Mouse (Mus musculus) CH12.LX (cell line): ENCODE results near the gene Atp6ap2. TPM values are rescaled to one million over a fixed set of nuclear protein-coding genes. Genes with fewer than 3 reads are reported as not detected.

ENCODE experiments used
- DNase-seq: peaks from one replicate; pipeline ENCODE4 v3.0.0-alpha.2; 2013; ENCODE audit errors: extremely low read depth
- H3K27ac ChIP-seq: 2 replicates; pipeline ENCODE4 v1.5.1; 2012; ENCODE audit warnings: low read depth, mild to moderate bottlenecking, control low read depth, moderate library complexity; ENCODE audit not compliant: insufficient read depth
- H3K27me3 ChIP-seq: replicated peaks from 2 replicates; pipeline ENCODE3; 2012; ENCODE audit warnings: inconsistent platforms
- H3K36me3 ChIP-seq, 2 experiments: replicated peaks in 1 of 2; 2 replicates each; pipeline versions ENCODE3 to v1.6.1; 2012; ENCODE audit warnings: inconsistent platforms in 1 of 2, low read length in 1 of 2, mild to moderate bottlenecking in 1 of 2, mixed read lengths in 1 of 2, moderate library complexity in 1 of 2; ENCODE audit not compliant: control insufficient read depth in 1 of 2, insufficient read depth in 1 of 2
- H3K4me1 ChIP-seq, 2 experiments: 2 replicates each; pipeline ENCODE4 v1.6.1; 2012; ENCODE audit warnings: inconsistent platforms in 1 of 2, moderate library complexity in 1 of 2; ENCODE audit not compliant: insufficient read depth in 2 of 2, control insufficient read depth in 1 of 2
- H3K4me2 ChIP-seq: 2 replicates; pipeline ENCODE4 v1.6.1; 2012; ENCODE audit warnings: low read depth, mild to moderate bottlenecking, control low read depth; ENCODE audit not compliant: poor library complexity, insufficient read depth, severe bottlenecking
- H3K4me3 ChIP-seq, 3 experiments: fragments of 150-350 bp in 1 of 3; sonication (generic) in 1 of 3; replicated peaks in 1 of 3; 2 replicates each; pipeline versions ENCODE3 to v1.5.1; 2011 to 2012; ENCODE audit warnings: low read depth in 2 of 3, low read length in 2 of 3, mild to moderate bottlenecking in 2 of 3, moderate library complexity in 2 of 3, control low read depth in 1 of 3, improper control_type of control experiment in 1 of 3, inconsistent platforms in 1 of 3, mixed read lengths in 1 of 3; ENCODE audit not compliant: poor library complexity in 1 of 3
- H3K79me2 ChIP-seq: replicated peaks from 2 replicates; pipeline ENCODE4 v1.6.1; 2012; ENCODE audit warnings: mild to moderate bottlenecking, moderate library complexity; ENCODE audit not compliant: control insufficient read depth, poor library complexity, insufficient read depth, severe bottlenecking; ENCODE audit errors: extremely low read depth
- H3K9ac ChIP-seq: 2 replicates; pipeline ENCODE4 v1.6.1; 2012; ENCODE audit warnings: low read depth, mild to moderate bottlenecking, control low read depth, moderate library complexity; ENCODE audit not compliant: insufficient read depth
- H3K9me3 ChIP-seq: replicated peaks from 2 replicates; pipeline ENCODE3; 2012; ENCODE audit warnings: low read length, inconsistent platforms, mixed read lengths
- BHLHE40 ChIP-seq: IDR thresholded peaks from 2 replicates; pipeline ENCODE4 v1.6.1; 2011; ENCODE audit warnings: mild to moderate bottlenecking, low read depth, low read length, improper control_type of control experiment
- CTCF ChIP-seq, 2 experiments: IDR thresholded peaks in 1 of 2; conservative IDR thresholded peaks in 1 of 2; 2 replicates each; pipeline ENCODE4 v1.5.1; 2011 to 2012; ENCODE audit warnings: low read depth in 2 of 2, low read length in 2 of 2, improper control_type of control experiment in 1 of 2, inconsistent platforms in 1 of 2, mild to moderate bottlenecking in 1 of 2, moderate library complexity in 1 of 2
- E2F4 ChIP-seq: IDR thresholded peaks from 2 replicates; pipeline ENCODE4 v1.6.1; 2011; ENCODE audit warnings: low read depth, low read length, improper control_type of control experiment; ENCODE audit not compliant: insufficient replicate concordance
- ELF1 ChIP-seq: IDR thresholded peaks from 2 replicates; pipeline ENCODE4 v1.6.1; 2014; ENCODE audit warnings: low read depth, mild to moderate bottlenecking, inconsistent platforms, low read length, improper control_type of control experiment
- GABPA ChIP-seq: IDR thresholded peaks from 2 replicates; pipeline ENCODE4 v1.6.1; 2012; ENCODE audit warnings: low read depth, low read length, improper control_type of control experiment, inconsistent platforms; ENCODE audit not compliant: insufficient replicate concordance
- IRF4 ChIP-seq: IDR thresholded peaks from 2 replicates; pipeline ENCODE4 v1.6.1; 2014; ENCODE audit warnings: low read depth, mild to moderate bottlenecking, inconsistent platforms, low read length, improper control_type of control experiment
- JUN ChIP-seq: IDR thresholded peaks from 2 replicates; pipeline ENCODE4 v1.6.1; 2011; ENCODE audit warnings: low read depth, mild to moderate bottlenecking, low read length, improper control_type of control experiment, moderate library complexity; ENCODE audit not compliant: insufficient read depth
- JUND ChIP-seq: conservative IDR thresholded peaks from 2 replicates; pipeline ENCODE4 v1.6.1; 2011; ENCODE audit warnings: low read depth, low read length, improper control_type of control experiment
- KAT2A ChIP-seq: IDR thresholded peaks from 2 replicates; pipeline ENCODE4 v1.6.1; 2012; ENCODE audit warnings: low read length, improper control_type of control experiment, inconsistent platforms; ENCODE audit not compliant: insufficient replicate concordance
- MAFK ChIP-seq: IDR thresholded peaks from 2 replicates; pipeline ENCODE4 v1.6.1; 2011; ENCODE audit warnings: low read length, improper control_type of control experiment; ENCODE audit not compliant: insufficient replicate concordance
- MAX ChIP-seq: IDR thresholded peaks from 2 replicates; pipeline ENCODE4 v1.6.1; 2011; ENCODE audit warnings: low read length, improper control_type of control experiment
- MEF2A ChIP-seq: IDR thresholded peaks from 2 replicates; pipeline ENCODE4 v1.6.1; 2014; ENCODE audit warnings: low read depth, mild to moderate bottlenecking, inconsistent platforms, low read length, improper control_type of control experiment, borderline replicate concordance
- MXI1 ChIP-seq: IDR thresholded peaks from 2 replicates; pipeline ENCODE4 v1.6.1; 2011; ENCODE audit warnings: mild to moderate bottlenecking, low read depth, low read length, improper control_type of control experiment
- MYC ChIP-seq: IDR thresholded peaks from 2 replicates; pipeline ENCODE4 v1.6.1; 2011; ENCODE audit warnings: low read depth, mild to moderate bottlenecking, improper control_type of control experiment, low read length
- NELFE ChIP-seq: IDR thresholded peaks from 2 replicates; pipeline ENCODE4 v1.6.1; 2011; ENCODE audit warnings: low read depth, low read length, improper control_type of control experiment
- NRF1 ChIP-seq: IDR thresholded peaks from 2 replicates; pipeline ENCODE4 v1.6.1; 2014; ENCODE audit warnings: low read depth, mild to moderate bottlenecking, inconsistent platforms, low read length, improper control_type of control experiment, moderate library complexity
- POLR2A ChIP-seq: IDR thresholded peaks from 2 replicates; pipeline ENCODE4 v1.6.1; 2011; ENCODE audit warnings: low read depth, mild to moderate bottlenecking, improper control_type of control experiment, low read length
- RCOR1 ChIP-seq: conservative IDR thresholded peaks from 2 replicates; pipeline ENCODE4 v1.6.1; 2012; ENCODE audit warnings: low read depth, mild to moderate bottlenecking, inconsistent platforms, low read length, improper control_type of control experiment
- TBP ChIP-seq: conservative IDR thresholded peaks from 2 replicates; pipeline ENCODE4 v1.6.1; 2011; ENCODE audit warnings: low read depth, low read length, improper control_type of control experiment
- TCF12 ChIP-seq: IDR thresholded peaks from 2 replicates; pipeline ENCODE4 v1.6.1; 2014; ENCODE audit warnings: low read depth, mild to moderate bottlenecking, inconsistent platforms, low read length, improper control_type of control experiment
- USF2 ChIP-seq: conservative IDR thresholded peaks from 2 replicates; pipeline ENCODE4 v1.6.1; 2011; ENCODE audit warnings: low read depth, low read length, improper control_type of control experiment
- ZC3H11A ChIP-seq: IDR thresholded peaks from 2 replicates; pipeline ENCODE4 v1.6.1; 2012; ENCODE audit warnings: low read depth, mild to moderate bottlenecking, inconsistent platforms, low read length, improper control_type of control experiment
- ZNF384 ChIP-seq: IDR thresholded peaks from 2 replicates; pipeline ENCODE4 v1.6.1; 2012; ENCODE audit warnings: low read depth, low read length, improper control_type of control experiment, inconsistent platforms
- dilution Hi-C: fragments of 300-500 bp; cut with MboI; formaldehyde crosslinking; loops from 2 replicates; pipeline ENCODE4 v1.14.3; 2020; ENCODE audit warnings: low sequenced_read_pairs; ENCODE audit not compliant: extremely low pct_unique_long_range_greater_than_20kb, extremely low pct_ligation_motif_present
- in situ Hi-C: fragments of 300-500 bp; cut with MboI; formaldehyde crosslinking; loops from 3 replicates; pipeline ENCODE4 v1.14.3; 2019; ENCODE audit warnings: low sequenced_read_pairs, low pct_ligation_motif_present, low pct_unique_long_range_greater_than_20kb, mixed read lengths
- polyA plus RNA-seq: library from polyadenylated mRNA; unstranded; fragments of >175 nt; gene quantifications from 2 replicates; pipeline ENCODE4 v1.2.1, GENCODE M21; 2012; ENCODE audit warnings: low read depth; ENCODE audit not compliant: insufficient read length
- total RNA-seq, 2 experiments: library from RNA; depleted of rRNA; stranded (reverse); fragments of 300-350 nt in 1 of 2; fragments of >200 nt in 1 of 2; gene quantifications; 2 replicates each; pipeline ENCODE4 v1.2.3; 2012 to 2014

Atp6ap2 gene
- total and polyA plus RNA-seq, 3 experiments = 46.9 to 108 (median 66.9) TPM

- Histone ChIP-seq H3K79me2 (no peaks in the 10 kb centered on the region), H3K4me1 (no peaks in the 10 kb centered on the region), H3K27ac (no peak overlapping the region), H3K9ac (no peak overlapping the region), H3K4me3 (no peak overlapping the region), H3K4me2 (no peak overlapping the region), H3K9me3 (no peaks in the 10 kb centered on the region), H3K27me3 (no peaks in the 10 kb centered on the region), H3K36me3 (no peaks in the 10 kb centered on the region)
- dilution Hi-C loops = no loop called here
- in situ Hi-C loops = no loop called here
- DNase-seq = no peak
- no peak for TF ChIP-seq GABPA
- TF ChIP-seq ZC3H11A = no peak
- TF ChIP-seq POLR2A = no peak
- TF ChIP-seq JUND = no peak
- no peak for TF ChIP-seq MEF2A
- TF ChIP-seq MAX = no peak
- TF ChIP-seq JUN = no peak
- no peak for TF ChIP-seq ZNF384
Measured at GRCm38 (mm10) chrX:12571407-12571806, 16.2 kb upstream of the Atp6ap2 start.

DNA sequence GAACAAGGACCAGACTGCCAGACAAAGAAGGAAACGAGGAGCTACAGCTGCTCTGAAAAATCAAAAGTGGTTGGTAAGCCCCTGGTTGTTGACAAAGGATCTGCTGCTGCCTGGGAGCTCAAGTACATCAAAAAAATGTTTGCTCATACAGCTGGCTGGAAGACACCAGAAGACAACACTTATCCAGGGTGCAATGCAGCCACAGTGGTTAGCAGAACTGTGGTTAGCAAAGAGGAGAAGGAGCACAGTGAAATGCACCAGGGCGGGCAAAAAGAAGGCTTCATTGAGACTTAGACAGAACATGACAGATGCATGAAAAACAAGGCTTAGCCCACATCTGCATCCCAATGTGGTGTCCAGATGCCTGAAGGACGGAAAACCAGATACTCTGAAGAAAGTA is 9.7 kb upstream of the Atp6ap2 start:
- DNase-seq = no peak
- no peaks in the 10 kb centered on the region for H3K27me3 ChIP-seq
- in situ Hi-C loops = no loop called here
- H3K27ac ChIP-seq = no peak overlapping the region
- no peaks in the 10 kb centered on the region for H3K9me3 ChIP-seq
- H3K4me2 ChIP-seq = no peak overlapping the region
- H3K36me3 ChIP-seq = no peaks in the 10 kb centered on the region
- no peak overlapping the region for H3K9ac ChIP-seq
- TF ChIP-seq USF2 (no peak), MXI1 (no peak), ELF1 (no peak), BHLHE40 (no peak), TBP (no peak), ZNF384 (no peak), RCOR1 (no peak), TCF12 (no peak), GABPA (no peak), NRF1 (no peak), KAT2A (no peak), MYC (no peak), NELFE (no peak), MEF2A (no peak), IRF4 (no peak), CTCF (conservative IDR thresholded peaks at IDR 0.05 in 1 of 2, IDR thresholded peaks at IDR 0.05 in 1 of 2; ENCODE audit: low read depth in 2 of 2, low read length in 2 of 2) (no peak), E2F4 (no peak), MAFK (no peak)
- TF ChIP-seq, all 38 proteins: peak for 0
- dilution Hi-C loops = no loop called here
- no peak overlapping the region for H3K4me3 ChIP-seq
- H3K79me2 ChIP-seq = no peaks in the 10 kb centered on the region
- no peaks in the 10 kb centered on the region for H3K4me1 ChIP-seq
